Mouse (Mus musculus) skeletal muscle tissue, adult 2 months (tissue): ENCODE results near the gene Zfp945.
"Not testable (repeated sequence)": the region's sequence is repeated elsewhere in the genome, so short reads cannot be mapped to it uniquely, and the experiment has no call there.

ENCODE experiments used
- DNase-seq: peaks from one replicate; pipeline ENCODE4 v3.0.0-alpha.2; 2012; ENCODE audit warnings: low read depth, low spot score

Zfp945 gene

GRCm38 (mm10) chr17:22866845-22867481 lies at the start of gene Zfp945:
TSS of gene Zfp945 (minus strand) at chr17:22867134.
- DNase-seq: peak; percentile 86

- no peak for DNase-seq
These were observed 21.4 kb upstream of the Zfp945 start for GRCm38 (mm10) chr17:22888302-22888701.

GRCm38 (mm10) chr17:22884059-22884698 lies 17.2 kb upstream of the Zfp945 start:
- DNase-seq: no peak

- DNase-seq: no peak
These were observed 10.7 kb upstream of the Zfp945 start for GRCm38 (mm10) chr17:22877427-22878307.

GRCm38 (mm10) chr17:22876316-22876715 lies 9.4 kb upstream of the Zfp945 start:
- DNase-seq: peak; percentile 68

GRCm38 (mm10) chr17:22875549-22875948 lies 8.6 kb upstream of the Zfp945 start:
- not testable (repeated sequence) for DNase-seq

GRCm38 (mm10) chr17:22866421-22866844 lies 501 bp downstream of the Zfp945 start:
- DNase-seq: peak; percentile 2

GRCm38 (mm10) chr17:22821166-22821565 lies 45.8 kb downstream of the Zfp945 start:
- DNase-seq: no peak

GRCm38 (mm10) chr17:22818199-22818595 lies 48.7 kb downstream of the Zfp945 start:
- DNase-seq: no peak

GRCm38 (mm10) chr17:22817471-22818198 lies 49.3 kb downstream of the Zfp945 start:
- DNase-seq: peak; percentile 34

- no peak for DNase-seq
These were observed 67.2 kb downstream of the Zfp945 start for GRCm38 (mm10) chr17:22799707-22800106.
